Mouse (Mus musculus) gastrocnemius, postnatal 36 days (tissue): Measurements from ENCODE around the gene Nudt10. TPM values are rescaled to one million over a fixed set of nuclear protein-coding genes. Genes with fewer than 3 reads are reported as not detected.
"Not testable (repeated sequence)": the region's sequence is repeated elsewhere in the genome, so short reads cannot be mapped to it uniquely, and the experiment has no call there.

Experiments
- DNase-seq, 2 experiments: peaks; one replicate each; pipeline ENCODE4 v3.0.0; 2022
- intact Hi-C: fragments of 180-260 bp; cut with DNase I; formaldehyde crosslinking; loops from one replicate; pipeline ENCODE4 v1.15.1; 2025
- long read RNA-seq, 2 experiments: library from polyadenylated mRNA; stranded (forward); transcript quantifications; one replicate each; pipeline ENCODE4 v2.0.0; 2021
- total RNA-seq, 2 experiments: library from RNA; stranded (reverse); gene quantifications; 2 replicates each; pipeline ENCODE4 v1.2.3; 2021

Gene Nudt10
- under 1 TPM; 0.62 to 0.84 TPM for total RNA-seq
- long read RNA-seq, experiment 1, result 0 reads
- long read RNA-seq, experiment 2, partial matches to known transcripts, result 0 of 1 reads
- long read RNA-seq, experiment 2, other reads (novel, unspliced or antisense), result 0 of 1 reads

DNA sequence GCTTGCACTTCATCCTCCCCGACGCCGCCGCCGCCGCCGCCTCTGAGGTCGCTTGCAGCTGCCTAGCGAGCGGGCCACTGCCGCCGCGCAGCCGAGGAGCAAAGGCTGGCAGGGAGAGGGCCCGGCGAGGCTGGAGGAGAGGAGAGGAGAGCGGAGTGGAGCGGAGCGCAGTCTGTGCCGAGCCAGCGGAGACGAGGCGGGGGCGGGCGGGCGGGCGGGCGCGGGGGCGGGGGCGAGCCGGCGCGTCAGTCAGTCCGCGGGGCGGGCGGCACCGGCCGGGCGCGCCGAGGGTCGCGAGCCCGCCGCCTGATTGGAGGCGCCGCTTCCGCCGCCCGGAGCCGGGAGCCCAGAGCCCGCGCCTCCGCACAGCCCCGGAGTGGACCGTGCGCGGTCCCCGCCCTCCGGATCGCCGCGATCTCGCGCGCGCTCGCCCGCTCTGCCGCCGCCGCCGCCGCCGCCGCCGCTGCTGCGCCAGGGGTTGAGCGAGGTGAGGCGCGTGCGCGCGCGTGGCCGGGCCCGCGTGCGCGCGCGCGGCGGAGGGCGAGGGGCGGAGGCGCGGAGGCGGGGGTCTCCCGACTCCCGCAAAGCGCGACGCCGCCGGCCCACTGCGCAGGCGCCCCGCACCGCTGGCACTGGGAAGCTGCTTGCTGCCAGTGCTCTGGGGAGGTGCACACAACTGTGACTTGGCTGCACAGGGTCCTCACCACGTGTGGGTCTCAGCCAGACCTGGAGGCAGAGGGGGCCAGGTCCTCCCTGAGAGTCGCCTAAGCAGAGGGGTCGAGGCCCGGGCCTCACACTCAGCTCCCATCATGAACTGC is at the start of gene Nudt10:
Nudt10 (minus strand) TSS at position 193 of the 818 bp plus-strand sequence.
- intact Hi-C loops, DNase-seq: not testable (repeated sequence)

DNA sequence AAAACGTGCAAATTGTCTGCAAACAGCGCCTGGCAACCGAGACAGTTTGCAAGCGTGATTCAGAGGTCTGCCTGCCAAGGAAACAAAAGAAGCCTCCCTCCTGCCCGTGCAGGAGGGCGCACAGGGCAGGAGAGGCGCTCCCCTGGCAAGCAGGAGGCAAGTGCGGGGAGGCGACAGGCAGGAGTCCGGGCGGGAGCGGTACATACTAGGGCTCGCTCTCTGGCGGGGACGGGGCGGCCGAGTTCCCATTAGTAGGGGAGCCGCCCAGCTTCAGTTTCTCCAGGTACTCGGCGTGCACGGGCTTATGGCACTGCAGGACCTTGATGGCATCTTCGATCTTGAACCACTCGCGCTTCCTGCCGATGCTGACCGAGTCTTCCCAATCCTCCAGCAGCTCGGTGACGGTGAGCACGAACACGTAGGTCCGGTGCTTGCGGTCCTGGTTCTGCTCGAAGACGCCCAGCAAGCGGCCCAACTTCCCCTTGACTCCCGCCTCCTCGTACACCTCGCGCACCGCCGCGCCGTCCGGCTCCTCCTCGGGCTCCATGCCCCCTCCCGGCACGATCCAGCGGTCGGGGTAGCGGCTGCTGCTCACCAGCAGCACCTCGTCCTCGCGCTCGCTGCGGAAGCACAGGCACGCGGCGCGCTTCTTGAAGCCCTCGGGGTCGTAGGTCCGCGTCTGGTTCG is 536 bp downstream of the Nudt10 start:
- DNase-seq, intact Hi-C loops: not testable (repeated sequence)

GRCm38 (mm10) chrX:6171718-6172117 is 1.1 kb downstream of the Nudt10 start:
- DNase-seq, result no peak
- intact Hi-C loops, result no loop called here

Other genes starting within 250 kb of the Nudt10 start
- under 1 TPM; 0.62 to 0.64 TPM for gene Nudt11, start 125.6 kb downstream of the Nudt10 start, total RNA-seq
- not detected for gene AU022751, start 89.6 kb downstream of the Nudt10 start, total RNA-seq
- gene Bmp15, start 147.7 kb upstream of the Nudt10 start, total RNA-seq, result under 1 TPM in 1 of 2 experiments, not detected in 1; 0.10 TPM
- gene Shroom4, start 226.8 kb upstream of the Nudt10 start, total RNA-seq, result 1 to 10 TPM; 4.6 to 5.0 TPM